Mouse (Mus musculus) lung, adult 2 months (tissue): ENCODE measurements around the gene Rheb.

Experiments used
- CTCF ChIP-seq: fragments of 200-500 bp; IDR thresholded peaks from 2 replicates; pipeline ENCODE4 v1.5.1; 2011; ENCODE audit warnings: mild to moderate bottlenecking, low read length, control low read depth; ENCODE audit not compliant: insufficient read depth
- POLR2A ChIP-seq: fragments of 200-500 bp; IDR thresholded peaks from 2 replicates; pipeline ENCODE4 v1.6.1; 2011; ENCODE audit warnings: low read depth, mild to moderate bottlenecking, control low read depth, low read length, borderline replicate concordance; ENCODE audit errors: extremely low read depth

DNA sequence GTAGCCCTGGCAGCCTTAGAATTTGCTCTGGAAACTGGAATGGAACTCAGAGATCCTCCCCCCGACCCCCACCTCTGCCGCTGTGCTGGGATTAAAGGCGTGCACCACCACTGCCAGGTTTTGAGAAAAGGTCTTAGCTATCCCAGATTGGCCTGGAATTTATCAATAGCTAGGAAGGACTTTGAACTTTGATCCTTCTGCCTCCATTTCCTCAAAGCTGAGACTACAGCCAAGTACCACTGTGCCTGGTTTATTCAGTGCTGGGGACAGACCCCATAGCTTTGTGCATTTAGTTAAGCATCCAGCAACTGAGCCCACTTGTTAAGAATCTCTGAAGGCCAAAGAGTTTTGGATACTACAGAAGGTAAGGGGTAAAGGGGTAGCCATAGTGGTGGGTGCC, 85.5 kb downstream of the Rheb start:
- TF ChIP-seq POLR2A (no peak), CTCF (no peak)
